Mouse (Mus musculus) cerebellum, adult 9-10 months (tissue): ENCODE measurements around the gene 1700001O22Rik.
A peak's percentile ranks its signal among the peaks of the same experiment; 100 is the strongest.

ENCODE experiments used
- DNase-seq: peaks from one replicate; pipeline ENCODE4 v3.0.0; 2022

1700001O22Rik gene

DNA sequence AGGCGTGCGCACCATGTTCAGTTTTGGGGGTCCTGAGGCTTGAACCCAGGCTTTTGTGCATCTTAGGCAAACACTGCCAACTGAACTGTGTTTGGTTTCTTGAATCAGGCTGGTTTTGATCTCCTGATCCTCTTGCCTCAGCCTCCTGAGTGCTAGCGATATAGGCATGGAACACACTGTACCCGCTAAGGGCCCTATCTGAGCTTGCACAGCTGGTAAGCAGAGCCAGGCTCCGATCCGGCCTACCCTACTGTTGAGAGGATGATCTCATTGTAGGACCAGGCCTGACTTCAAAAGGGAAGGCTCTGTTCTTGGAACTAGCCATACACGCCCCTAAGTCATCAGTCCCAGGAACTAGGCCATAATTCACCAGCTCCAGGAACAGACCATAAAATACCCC lies 7.1 kb upstream of the 1700001O22Rik start:
- no peak for DNase-seq

DNA sequence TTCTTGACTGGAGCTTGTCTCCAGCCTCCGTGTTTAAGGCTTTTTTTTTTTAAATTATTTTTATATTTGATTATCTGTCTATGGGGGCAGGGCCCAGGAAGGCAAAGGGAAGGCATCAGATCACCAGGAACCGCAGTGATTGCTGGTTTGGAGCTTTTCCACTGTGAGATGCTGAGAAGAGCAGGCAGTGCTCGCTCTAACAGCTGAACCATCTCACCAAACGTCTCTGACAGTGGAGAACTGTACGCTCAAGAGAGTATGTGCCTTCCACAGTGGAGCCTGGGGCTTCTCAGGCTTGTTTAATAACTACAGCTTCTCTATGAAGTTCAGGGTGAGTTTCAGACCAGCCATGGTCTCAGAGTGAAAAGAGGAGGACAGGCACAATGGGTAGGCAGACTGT lies 6.0 kb upstream of the 1700001O22Rik start:
- no peak for DNase-seq

DNA sequence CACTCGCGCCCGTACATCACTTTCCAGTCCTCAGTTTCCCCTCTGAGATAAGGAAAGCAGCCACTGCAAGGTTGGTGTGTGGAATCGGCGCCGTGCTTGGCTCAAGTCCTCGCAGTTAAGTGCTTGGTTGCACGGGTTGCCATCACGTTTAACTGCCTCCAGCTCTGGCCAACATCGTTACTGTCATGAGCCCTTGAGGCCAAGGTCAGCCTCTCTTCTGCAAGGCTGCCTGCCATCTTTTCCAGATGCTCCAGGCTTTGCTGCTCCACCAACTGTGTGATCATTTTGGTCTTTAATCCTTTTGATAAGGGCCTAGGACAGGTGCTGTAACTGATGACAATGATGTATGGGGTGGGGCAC lies 4.8 kb upstream of the 1700001O22Rik start:
- no peak for DNase-seq

DNA sequence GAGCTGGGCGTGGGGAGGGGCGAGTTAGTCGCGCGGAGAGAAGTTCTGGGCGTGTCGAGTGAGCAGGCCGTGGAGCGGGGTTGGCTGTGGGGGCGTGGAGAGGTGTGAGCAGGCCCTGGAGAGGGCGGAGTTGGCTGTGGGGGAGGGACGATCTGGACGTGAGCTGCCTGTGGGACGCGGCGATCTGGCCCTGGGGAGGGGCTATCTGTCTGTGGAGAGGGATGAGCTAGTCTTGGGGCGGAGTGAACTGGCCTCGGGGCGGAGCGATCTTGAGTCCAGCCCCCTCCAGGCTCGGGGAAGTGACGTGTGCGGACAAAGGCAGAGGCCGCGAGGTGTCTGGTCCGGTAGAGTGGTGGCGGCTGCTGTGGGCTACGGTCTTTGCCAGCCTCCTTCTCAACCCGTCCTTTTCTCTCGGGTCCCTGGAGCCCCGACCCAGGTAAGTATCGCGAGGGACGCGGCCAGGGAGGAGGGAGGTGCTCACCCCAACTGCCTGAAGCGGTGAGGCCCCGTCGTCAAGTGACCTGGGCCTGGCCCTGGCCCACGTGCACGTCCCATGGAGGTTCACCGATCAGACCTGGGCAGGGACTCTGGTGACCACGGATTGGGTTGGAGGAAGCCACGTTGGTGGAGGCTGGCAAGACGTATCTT lies 4.3 kb upstream of the 1700001O22Rik start, which contains the start of gene Ntmt1:
Gene Ntmt1, plus strand, starts transcription at position 179 of the 648 bp plus-strand sequence.
- peak; percentile 98 for DNase-seq

DNA sequence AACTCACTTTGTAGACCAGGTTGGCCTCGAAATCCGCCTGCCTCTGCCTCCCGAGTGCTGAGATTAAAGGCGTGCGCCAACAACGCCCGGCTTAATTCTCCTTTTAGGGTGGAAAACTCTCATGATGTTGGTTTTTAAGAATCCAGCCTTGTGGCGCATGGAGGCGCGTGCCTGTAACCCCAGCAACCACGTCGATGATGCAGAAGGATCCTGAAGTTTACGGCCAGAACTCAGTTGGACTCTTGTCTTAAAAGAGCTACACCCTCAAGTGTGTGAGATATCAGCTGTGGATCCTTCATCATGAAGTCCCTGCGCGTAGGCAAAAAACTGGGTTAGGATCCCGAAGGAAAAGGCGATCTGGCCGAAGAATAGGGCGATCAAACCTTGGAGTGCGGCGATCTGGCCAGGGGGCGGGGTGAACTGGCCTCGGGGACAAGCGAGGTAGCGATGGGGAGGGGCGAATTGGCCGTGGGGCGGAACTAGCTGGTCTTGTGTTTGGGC lies 3.7 kb upstream of the 1700001O22Rik start:
- no peak for DNase-seq

DNA sequence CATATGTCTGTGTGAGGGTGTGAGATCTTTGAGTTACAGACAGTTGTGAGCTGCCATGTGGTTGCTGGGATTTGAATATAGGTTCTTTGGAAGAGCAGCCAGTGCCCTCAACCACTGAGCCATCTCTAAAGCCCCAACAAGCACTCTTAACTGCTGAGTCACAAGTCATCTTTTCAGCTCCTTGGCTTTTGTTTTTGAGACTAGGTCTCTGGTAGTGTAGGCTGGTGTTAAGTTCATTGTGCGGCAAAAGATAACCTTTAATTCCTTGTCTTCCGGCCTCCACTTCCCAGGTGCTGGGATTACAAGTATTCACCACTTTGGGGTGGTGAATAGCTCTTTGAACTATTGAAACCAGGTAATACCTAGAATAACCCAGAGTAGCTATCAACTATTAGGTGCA lies 2.5 kb upstream of the 1700001O22Rik start:
- no peak for DNase-seq

DNA sequence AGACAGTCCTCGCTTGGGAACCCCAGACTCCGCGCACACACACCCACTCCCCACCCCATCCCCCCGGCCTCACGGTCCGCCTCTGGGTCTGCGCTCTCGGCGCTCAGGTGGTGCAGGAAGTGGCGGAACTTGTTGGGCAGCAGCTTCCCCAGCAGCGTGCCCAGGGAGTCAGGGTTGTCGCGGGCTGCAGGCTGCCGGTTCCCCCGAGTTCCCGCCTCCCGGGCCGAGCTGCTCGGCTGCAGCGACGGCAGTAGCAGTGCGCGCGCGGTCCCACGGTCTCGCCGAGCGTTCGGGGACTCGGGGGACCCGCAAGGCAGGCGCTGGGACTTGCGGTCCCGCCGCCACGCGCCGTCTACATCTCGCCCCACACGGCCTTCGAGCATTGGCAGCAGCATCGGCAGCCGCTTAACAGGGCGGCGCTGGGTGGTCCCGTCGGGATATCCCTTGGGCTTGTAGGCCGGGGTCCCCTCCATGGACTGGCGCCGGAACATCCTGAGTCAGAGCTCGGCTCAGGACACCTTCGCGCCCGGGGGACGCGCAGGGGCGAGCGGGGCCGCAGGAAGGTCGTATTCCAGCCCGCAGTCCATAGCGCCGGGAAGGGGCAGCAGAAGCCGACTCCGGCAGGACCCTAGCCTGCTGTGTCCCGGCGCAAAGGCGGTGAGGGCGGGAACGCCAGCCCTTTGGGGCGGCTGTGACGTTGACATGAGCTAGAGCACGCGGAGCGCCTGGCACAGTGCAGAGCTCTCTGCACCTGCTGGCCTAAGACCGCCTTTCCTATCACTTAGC lies 2.2 kb downstream of the 1700001O22Rik start:
- no peak for DNase-seq

DNA sequence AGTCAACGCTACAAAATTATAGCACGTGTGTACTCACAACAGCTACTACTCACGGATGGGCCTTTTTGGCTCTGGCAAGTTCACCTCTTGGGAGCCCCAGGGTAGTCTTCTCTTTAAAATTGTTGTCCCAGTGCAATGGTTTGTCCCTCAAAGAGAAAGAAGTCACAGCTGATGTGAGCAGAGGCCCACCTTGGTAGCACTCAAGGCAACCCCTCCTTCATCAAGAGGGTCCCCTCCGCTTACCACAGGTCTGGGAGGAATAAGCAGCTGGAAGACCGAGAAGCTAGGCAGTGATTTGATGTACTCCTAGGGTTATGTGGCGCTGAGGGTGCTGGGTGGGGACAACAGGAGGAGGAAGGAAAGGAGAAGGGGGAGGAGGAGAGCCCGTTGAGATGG lies 2.8 kb downstream of the 1700001O22Rik start:
- no peak for DNase-seq

DNA sequence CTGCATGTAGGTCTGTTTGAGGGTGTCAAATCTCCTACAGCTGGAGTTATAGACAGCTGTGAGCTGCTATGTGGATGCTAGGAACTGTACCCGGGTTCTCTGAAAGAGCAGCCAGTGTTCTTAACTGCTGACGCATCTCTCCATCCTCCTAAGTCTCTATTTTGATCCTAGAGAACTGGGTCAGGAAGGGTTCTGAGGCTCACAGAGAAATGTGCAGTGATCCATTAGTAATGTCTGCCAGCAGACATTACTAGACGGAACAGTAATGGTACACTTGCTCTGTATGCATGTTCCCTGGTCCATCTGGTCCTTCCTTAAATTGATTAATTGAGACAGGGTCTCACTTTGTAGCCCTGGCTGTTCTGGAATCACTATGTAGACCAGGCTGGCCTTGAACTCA lies 4.0 kb downstream of the 1700001O22Rik start:
- no peak for DNase-seq

DNA sequence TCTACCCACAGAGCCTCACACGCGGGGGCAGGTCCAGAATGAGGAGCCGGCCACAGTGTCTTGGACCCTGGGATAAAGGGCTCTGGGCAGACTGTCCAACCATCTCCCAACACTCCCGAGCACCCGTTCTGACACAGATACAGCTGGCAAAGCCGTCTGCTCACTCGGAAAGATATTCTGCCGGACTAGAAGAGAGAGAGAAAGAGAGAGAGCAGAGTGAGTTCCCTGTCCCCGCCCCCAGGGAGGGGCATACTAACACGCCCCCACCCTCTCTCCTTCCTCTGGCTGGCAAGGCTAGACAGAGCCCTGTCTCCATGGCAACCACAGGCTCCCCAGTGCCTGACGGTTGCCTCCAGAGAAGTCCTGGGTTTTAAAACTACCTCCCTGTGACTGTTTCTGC lies 7.1 kb downstream of the 1700001O22Rik start:
- peak; percentile 72 for DNase-seq

DNA sequence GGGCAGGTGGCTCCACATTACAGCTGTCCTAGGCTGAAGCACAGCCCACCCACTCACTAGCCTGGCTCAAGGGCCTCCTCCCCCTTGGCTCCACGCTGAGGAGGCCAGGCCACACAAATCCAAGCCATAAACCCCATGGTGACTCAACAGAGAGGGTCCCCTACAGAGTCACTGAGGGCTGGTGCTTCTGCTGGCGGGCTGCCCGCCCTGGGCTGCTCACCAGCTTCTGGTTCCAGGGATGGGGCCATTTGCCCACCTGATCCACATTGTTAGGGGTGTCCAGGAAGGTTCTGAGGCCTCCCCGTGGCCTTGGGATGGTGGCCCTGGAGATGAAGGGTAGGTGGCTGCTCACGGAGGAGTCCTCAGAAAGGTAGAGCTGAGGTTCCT lies 7.6 kb downstream of the 1700001O22Rik start:
- peak; percentile 42 for DNase-seq

DNA sequence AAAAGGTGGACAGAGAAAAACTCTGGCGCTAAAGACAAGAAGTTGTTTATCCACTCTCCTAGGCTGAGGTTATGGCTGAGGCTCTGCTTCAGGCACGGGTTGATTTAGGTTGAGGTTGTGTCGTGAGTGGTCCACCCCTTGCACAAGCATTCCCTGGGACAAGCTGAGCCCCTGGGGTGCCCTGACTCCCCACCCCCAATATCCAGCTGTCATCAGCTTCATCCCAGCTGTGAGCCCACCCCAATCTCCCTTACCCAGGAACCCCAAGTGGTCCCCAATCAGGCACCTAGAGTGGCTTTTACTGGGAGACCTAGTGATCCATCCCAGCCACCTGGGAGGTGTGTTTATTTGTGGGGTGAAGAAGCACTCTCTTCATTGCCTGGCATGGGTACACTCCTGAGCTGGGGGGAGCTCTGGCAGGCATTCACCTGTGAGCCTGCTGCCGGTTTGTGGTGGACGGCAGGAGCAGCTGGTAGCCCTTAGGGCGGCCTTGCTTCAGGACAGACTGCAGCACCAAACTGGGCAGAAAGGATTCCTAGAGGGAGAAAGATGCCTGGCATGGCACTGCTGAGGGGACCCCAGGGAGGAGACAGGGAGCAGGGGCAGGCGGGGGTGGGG lies 8.1 kb downstream of the 1700001O22Rik start:
- DNase-seq = no peak

DNA sequence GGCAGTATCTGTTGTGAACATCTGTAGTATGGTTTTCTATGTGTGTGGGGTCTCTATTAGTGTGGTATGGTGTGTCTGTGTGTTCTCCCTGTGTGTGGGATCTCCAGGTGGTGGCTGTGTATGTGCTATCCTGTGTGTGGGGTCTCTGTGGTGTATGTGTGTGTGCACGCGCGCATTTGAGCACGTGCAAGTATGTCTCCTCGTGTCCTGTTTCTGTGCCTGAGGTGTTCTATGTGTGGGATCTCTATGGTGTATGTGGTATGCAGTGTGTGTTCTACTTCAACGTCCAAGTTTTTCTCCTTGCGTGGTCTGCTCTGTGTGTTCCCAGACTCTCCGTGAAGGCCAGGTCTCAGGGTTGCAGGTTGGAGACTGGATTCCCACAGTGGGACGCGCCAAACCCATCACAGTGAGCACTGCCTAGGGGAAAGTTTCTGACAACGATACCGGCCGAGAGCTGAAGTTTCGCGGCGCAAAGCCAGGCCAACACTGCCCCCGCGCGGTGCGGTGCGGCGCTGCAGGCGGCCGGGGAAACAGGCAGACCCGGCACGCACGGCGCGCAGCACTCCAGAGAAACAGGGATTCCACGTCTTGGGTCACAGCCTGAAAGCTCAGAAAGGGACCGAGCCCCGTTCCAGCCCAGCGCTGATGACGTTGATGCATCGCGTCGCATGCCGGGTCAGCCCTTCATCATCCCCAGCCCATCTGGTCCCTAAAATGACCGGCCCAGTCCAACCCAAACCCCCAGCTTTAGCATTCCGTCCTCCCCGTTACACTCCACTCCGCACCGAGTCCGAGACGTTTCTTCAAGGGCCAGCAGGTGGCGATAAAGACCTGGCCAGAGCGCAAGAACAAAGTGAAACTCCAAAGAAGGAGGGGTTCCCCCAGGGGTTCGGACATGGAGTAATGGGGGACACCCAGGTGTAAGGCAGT lies 9.0 kb downstream of the 1700001O22Rik start:
- peak; percentile 93 for DNase-seq

DNA sequence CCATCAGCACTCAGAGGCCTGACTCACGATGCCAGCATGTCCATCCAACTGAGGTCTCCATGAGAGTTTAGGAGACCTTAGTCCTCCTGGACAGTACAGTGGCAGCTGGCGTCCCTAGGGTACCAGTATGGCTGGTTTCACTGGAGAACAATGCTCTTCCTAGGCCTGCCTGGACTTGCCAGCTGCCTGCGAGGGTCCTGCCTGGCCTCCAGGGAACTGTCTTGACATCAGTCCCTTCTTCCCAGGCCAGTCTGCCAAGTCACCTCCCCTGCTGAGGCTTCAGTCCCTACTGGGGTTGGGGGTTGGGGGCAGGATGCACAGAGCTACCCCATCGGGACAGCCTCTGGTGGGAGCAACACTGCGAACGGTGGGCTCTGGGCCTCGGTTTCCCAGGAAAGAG lies 11.4 kb downstream of the 1700001O22Rik start:
- DNase-seq = no peak

DNA sequence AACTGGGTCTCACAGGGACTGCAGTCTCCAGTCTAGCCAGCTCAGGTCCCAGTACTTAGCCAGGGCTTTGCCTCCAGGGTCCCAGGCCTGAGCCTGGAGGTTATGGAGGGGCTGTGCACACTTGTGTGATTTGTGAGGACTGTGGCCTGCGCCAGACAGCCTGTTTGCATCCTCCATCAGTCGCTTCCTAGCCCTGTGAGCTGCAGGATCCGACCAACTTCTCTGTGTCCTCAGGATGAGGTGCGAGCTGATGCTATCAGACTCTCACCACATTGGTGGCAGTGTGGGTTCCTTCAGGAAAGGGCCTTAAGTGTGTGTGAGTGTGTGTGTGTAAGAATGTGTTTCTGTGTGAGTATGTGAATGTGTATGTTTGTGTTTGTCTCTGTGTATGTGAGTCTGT lies 16.0 kb downstream of the 1700001O22Rik start:
- no peak for DNase-seq

DNA sequence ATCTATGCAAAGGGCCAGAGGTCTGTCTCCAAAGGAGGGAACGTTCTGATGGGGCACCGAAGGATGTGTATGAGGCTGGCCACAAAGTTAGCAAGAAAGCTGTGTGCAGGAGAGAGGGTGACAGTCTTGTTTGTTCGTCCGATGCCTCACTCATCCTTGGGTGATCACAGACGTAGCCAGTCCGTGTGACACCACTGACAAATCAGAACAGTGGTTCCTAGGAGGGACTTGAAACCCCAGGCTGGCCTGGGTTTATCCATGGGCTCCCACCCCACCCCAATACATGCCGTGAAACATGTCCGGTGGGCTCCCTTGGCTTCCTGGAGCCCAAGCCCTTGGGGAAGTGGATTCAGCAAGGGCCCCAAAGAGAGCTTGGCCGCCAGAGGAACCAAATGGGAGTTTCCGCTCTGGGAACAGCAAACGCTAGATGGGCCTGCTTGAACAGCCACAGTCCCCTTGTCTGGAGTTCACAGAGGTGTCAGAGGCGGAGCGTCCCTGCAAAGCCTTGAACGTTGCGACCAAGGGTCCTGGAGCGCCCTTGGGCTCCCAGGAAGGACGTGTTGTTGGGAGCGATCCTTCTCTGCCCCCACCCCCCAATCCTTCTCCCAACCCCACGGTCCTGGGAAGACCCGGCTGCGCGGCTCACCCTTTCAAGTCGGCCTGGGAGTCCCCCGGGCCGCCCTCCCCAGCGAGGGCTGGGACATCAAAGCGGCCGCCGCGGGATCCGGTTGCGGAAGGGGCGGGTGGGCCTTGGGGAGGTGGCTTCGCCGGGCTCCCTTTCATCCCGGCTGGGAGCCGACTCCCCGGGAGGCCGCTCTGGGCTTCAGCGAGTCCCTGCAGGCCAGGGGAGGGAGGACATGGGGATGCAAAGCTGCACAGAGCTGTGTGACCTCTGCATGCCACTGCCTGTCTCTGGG lies 19.1 kb downstream of the 1700001O22Rik start:
- DNase-seq = no peak

DNA sequence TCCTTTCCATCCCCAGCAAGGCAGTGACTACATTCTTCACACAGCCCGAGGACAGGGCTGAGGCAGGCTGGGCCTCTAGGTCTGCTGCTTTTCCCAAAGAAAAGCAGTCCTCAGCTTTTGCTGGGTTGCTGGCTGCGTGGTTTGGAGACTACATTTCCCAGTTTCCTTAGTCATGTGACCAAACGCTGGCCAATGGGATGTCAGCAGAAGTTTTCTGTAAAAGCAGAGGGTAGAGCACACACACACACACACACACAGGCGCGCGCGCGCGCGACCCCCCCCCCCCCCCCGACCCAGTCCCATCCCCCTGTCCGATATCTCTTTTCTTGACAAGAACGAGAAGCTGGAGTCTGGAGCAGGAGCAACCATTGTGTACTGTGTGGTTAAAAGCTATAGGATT lies 20.1 kb downstream of the 1700001O22Rik start:
- DNase-seq = no peak

DNA sequence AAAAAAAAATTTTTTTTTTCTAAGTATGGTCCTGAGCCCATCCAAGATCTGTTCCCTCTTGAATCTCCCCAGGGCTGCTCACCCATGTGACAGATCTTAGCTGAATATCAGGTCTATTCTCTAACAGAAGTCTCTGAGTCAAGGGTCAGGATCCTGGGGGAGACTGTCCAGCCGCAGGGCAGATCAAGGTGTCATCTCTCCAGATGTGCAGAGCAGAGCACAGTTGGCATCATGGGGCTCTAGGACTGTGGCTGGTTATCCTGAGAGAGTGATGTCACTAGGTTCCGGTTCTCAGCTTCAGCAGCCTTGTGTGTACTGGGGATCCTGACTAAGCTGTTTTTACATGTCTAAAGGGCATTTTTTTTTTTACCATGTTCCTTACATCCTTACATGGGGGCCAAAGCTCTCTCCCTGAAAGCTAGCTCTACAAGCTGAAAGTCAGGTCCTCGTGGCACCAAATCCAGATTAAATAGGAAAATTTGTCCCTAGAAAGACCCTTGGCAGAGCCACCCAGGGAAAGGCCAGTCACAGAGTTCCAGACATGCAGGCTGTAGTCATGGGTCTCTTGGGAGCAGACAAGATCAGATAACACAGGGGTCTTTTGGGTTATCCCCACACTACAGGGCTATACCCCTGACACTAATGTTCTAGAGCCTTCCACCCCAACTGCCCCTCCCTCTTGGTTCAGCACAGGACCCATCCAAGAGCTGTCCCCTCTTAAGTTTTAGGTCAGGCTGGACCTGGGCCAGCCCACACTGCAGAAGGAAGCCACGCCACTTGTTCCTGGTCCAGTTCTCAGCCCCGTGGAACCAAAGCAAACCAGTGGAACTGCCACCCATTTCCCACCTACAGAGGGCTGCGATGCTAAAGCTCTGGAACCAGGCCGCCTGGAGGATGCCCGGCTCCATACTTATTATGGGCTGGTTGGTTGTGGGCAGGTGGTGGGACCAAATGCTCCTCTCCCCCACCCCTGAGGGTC lies 20.9 kb downstream of the 1700001O22Rik start:
- DNase-seq = no peak

DNA sequence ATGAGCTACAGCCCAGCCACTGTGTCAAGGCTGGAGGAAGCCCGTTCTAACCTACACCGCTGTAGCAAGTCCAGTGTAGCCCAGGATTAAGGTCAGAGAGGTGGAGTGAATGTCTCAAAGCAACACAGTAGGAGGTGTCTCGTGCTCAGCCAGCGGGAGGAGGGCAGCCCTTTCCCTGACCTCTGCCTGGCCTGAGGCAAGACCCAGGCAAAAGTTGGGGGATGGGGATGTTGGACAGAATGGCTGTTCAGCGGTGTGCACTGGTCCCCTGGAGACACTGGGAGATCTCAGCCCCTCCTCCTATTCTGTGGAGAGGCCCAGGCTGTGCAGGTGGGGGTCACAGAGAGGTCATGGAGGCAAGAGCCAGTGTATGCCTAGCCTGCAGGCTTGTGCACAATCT lies 24.2 kb downstream of the 1700001O22Rik start:
- DNase-seq = no peak

DNA sequence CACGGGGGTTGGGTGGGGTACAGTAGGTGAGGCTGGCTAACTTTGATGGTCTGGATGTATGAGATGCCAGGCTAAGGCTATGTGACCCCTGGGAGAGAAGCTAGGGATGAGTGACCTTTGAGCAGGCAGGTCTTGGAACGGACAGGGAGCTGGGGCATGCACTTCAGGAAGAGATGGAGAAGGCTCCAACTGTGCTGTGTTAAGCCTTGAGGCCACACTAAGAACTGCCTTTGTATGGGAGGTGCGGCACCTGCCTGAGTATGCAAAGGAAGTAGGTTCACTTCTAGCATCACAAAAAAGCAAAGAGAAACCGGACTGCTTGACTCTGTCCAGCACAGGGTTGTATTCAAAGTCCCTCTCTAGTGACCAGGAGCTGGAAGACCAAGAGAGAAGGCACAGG lies 25.2 kb downstream of the 1700001O22Rik start:
- DNase-seq = no peak

DNA sequence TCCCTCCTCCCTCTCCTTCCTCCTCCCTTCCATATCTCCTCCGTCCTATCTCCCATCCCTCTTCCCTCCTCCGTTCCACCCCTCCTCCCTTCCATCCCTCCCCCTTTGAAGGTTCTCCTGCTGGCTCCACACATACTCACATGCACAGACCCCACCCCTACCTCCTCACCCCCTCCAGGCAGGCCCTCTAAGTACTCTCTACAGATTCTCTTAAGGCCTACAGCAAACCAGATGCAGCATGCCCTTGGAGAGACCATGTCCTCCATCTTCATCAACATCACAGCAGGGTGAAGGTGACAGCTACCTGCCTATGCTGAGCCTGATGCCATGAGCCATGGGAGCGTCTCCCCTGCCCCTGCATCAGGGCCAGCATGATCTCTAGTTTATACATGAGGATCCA lies 26.2 kb downstream of the 1700001O22Rik start:
- no peak for DNase-seq
